Mouse (Mus musculus) lung, postnatal 10 days (tissue): ENCODE results near the gene BC029722.
"Not testable (repeated sequence)": the region's sequence is repeated elsewhere in the genome, so short reads cannot be mapped to it uniquely, and the experiment has no call there.

ENCODE experiments used
- DNase-seq: peaks from one replicate; pipeline ENCODE4 v3.0.0; 2021

The BC029722 gene

DNA sequence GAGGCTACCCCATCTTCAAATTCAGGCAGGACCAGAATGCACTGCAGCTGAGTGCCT, at the start of gene BC029722:
TSS of gene BC029722 (minus strand) at position 35 of the 57 bp plus-strand sequence.
- DNase-seq: no peak

DNA sequence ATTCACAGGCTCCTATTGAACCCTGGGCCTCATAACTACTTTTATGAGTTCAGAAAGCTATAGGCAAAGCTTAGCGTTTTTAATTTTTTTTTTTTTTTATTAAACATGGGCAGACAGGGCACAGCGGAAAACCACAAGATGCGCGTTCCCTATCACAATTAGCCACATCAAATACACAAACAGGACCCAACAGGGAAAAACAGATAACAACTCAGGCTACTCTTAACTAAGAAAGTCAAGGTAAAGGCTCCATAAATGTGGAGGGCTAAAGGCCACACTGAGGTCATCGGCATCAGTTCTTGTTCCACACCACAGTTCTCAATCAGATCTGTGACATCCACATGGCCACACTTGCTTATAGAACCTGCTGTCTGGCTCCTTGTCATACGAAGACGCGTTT, 49.1 kb upstream of the BC029722 start:
- no peak for DNase-seq

DNA sequence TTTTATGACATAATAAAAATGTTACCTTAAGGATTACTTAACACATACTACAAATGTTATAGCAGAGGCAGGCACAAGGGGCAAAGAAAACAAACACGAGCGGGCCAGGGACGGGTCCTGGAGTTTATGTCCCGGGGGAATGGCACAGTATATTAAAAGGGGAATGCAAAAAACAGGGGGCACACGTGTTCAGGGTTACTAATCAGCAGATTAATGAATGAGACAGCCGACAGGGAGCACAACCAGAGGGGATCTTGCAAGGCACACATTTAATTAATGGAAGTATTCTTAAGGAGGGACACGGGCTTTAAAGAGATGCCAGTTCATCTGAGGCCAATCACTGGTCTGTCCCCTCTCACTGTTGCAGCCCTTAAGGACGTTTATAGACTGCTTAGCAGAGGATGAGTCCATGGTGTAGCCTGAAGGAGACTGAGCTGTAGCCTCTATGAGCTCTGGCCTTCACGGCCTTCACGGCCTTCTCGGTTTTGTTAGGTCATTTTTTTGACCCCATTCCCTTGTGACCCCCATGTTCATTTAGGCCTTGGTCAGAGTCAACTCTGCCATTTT, 44.2 kb upstream of the BC029722 start:
- no peak for DNase-seq

DNA sequence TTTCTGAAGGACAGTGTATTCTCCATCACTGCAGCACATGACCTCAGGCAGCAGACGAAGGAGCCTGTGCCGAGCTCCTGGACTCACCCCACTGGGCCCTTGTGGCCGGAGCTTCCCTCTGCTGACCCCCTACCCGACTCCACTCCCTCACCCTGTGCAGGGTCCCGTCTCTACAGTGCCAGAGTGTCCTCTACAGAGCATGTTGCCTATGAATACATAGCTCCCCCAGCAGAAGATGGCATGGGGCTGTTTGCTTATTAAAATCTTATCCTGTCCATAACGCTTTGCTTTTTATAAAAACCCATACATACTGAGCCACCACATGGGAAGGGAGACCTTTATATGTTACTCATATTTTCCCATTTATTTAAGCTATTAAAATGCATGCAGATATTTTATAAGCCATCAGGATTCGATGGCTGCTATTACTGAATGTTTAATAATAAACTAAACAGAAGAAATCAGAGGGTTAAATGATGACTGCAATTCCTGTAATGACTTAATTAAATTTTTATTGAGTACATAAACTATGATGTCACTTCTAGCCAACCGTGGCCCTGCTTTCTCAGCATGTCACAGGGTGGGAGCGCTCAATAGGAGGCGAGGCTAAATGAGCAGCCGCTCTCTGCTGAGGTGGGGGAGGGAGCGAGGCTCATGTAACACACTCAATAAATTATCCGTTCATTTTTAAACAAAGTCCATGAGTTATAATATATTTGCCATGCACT, 43.5 kb upstream of the BC029722 start:
- DNase-seq: peak; percentile 55

DNA sequence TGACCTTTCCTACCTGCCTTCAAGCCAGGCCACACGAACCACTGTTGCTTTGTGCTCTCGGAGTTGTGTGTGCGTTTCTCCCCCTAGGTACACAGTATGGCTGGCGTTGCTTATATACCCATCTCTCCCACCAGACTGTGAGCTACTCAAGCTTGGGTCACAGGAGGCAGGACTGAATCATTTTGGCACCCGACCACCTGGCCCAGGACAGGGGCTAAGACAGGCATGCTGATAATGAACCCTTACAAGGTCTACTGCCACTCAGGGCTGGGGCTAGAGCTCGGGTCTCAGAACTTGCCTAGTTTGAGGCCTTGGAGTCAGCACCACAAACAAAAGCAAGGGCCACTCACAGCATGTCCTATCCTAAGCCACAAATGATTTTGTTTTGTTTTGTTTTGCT, 42.4 kb upstream of the BC029722 start:
- no peak for DNase-seq

DNA sequence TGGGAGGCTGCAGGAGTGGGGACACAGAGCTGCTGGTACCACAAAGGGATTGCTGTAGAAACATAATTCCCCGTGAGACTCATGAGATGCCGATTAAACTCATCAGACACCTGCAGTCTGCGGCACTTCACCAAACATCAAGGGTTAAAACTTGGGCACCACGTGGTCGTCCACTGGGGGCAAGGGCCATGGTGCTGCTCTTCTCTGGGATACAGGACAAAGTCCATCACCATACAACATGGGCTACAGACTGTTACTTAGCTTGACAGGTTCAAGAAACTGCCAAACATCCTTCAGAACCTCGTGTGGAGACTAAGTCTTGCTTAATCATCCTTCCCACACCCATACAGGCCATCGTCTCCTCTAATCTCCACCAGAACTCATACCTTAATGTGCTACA, 40.9 kb upstream of the BC029722 start:
- no peak for DNase-seq

DNA sequence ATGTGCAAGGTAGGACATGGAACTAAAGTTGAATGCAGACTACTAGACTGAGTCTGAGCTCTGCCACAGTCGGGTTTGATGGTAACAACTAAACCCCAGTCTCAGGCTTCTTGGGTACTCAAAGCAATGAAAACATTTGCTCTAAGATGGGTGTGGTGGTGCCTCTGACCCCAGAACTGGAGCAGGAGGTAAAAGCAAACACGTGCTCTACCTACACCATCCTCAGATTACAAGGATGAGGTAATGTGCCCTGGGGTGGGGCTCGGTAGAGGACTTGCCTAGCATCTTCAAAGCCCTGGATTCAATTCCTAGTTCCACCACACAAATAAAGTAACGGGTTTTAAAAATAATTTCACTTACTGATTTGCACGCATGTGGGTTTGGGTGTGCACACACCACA, 33.3 kb upstream of the BC029722 start:
- no peak for DNase-seq

DNA sequence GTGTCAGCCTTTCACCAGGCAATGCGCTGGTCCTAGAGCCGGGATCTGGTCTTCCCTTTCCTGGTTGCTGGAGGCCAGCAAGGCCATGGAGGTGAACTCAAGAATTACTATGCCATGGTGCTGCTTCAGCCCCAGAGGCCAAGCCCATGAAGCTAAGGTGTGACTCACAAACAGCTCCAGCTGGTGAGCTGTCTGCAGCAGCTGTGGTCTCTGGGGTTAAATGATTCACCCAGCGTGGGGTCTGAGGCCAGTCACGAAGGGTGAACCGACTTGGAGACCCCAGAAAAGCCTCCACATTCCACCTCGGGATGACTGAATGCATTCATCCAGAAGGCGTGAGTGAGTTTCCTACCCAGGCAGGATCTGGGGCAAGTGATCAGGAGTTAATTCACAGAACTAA, 30.9 kb upstream of the BC029722 start:
- DNase-seq: no peak

DNA sequence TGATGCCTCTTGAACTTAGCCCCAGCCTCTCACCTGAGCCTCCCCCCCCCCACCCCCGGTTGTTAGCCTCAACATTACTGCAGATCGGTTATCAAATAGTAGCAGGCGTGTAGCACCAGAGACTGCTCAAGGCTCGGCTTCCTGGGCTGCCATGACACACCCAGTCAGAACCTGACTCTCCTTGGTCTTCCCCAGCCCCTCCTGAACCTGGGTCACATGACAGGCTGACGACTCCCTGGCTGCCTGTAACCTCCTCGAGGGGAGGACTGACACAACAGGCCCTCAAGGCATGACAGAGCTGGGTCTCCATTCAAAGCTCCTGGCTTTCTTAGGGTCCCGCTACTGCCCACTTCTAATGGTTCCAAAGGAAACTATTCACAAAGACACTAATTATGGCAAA, 30.2 kb upstream of the BC029722 start:
- no peak for DNase-seq

DNA sequence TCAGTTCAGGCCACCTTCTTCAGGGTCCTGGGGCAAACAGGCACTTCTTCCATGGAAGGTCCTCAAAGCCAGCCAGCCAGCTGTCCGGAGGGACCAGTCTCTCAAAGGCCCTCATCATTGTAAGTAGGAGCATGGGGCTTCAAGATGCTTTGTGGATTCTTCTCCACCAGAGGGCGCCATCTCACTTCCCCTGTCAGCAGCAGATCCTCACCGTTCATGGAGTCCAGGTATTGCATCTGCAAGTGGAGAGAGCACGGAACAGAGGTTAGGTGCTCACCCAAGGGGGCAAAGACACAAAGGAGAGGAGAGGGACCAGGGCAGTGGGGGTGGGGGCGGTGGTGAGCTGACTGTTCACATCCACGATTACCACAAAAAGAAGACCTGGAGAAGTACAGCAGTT, 29.1 kb upstream of the BC029722 start:
- peak; percentile 86 for DNase-seq

DNA sequence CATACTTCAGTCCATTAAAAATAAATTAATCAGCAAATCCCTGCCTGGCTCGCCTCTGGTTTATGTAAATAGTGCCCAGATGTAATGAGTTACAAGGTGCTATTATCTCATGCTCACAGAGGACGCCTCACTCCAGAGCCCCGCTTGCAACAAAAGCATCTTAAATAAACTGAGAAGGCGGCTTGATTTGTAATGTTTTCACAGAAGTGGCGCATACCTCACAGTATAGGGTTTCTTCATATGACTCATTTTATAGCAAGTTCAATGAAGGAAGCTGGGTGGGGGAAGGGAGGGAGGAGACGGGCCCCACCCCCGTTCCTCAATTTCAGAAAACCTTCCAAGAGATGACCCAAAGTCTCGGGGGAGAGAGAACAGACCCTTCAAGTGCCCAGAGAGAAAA, 27.7 kb upstream of the BC029722 start:
- DNase-seq: no peak

DNA sequence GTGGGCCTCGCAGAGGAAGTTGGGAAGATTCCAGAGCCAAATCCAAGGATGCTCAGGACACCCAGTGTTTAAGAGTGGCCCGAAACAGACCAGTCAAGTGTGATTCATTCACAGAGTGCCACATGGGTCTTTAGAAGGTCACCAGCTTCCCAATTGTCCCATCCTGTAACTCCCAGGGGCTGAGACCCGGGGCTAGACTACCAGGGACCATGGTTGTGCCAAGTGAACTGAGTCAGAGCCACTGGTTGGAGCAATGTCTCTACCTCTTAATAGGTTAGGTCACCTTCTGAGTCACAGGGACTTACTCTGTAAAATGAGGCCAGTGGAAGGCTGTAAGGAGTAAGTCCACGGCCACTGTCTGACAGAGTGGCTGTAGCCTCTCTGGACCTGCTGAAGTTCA, 19.7 kb upstream of the BC029722 start:
- DNase-seq: no peak

DNA sequence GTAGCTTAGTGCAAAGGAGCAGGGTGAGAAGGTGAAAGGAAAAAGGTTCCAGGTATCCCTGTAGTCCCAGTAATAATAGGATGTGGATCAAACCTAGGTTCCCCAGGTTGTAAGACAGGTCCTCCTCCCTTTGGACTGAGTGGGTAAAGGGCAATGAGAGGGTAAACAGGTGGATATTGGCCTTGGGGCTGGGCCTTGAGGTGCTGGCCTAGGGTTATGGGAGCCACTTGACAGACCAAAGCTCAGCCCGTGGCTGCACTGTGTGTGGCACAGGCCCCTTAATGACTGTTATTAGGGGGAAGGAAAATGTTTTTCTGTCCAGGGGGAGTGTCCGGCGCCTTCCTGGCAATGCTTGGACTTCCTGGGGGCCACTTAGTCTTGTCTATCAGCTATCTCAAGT, 18.7 kb upstream of the BC029722 start:
- DNase-seq: no peak

DNA sequence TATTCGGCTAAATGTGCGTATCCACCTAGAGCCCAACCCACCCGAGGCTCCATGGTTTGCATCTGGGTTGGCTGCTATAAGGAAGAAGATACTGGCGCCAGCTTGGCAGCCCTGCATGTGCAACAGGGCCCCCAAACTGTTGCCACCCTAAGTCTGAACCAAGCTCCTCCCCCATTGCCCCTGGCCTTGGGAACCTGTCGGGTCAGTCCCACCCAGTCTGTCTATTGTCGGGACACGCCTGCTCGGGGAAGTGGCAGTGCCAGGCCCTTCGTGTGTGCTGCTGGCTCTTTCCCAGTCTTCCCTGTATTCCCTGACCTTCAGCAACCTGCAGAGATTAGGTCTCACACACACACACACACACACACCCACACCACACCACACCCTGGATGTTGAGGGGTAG, 15.5 kb upstream of the BC029722 start, which contains the start of gene Fam83c:
TSS of gene Fam83c (minus strand) at position 123 of the 400 bp plus-strand sequence.
- no peak for DNase-seq

DNA sequence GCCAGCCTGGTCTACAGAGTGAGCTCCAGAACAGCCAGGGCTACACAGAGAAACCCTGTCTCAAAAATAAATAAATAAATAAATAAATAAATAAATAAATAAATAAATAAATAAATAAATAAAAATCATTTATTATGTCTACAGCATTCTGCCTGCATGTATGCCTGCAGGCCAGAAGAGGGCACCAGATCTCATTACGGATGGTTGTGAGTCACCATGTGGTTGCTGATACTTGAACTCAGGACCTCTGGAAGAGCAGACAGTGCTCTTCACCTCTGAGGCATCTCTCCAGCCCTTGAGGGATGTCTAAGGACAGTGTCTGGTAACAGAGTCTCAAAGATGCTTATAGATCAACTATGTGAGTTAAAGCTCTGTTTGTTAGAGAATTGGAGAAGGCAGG, 12.9 kb upstream of the BC029722 start:
- not testable (repeated sequence) for DNase-seq

DNA sequence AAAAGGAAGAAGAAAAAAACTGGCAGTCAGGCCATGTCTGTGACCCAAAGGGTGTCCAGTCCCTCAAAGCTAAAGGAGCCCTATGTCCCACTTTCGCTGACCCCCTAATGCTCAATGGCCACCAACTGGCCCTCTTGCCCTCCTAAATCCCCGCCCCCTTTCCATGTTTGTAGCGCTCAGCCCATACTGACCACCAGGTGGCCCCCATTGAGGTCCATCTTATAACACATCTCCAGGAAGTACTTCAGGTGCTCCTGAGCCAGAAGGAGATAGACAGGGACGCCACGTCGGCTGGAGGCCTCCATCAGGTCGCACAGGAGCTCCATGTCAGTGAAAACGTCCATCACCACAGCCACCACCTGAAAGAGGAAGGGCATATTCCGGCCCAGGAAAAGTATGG, 12.1 kb upstream of the BC029722 start:
- DNase-seq: peak; percentile 40

DNA sequence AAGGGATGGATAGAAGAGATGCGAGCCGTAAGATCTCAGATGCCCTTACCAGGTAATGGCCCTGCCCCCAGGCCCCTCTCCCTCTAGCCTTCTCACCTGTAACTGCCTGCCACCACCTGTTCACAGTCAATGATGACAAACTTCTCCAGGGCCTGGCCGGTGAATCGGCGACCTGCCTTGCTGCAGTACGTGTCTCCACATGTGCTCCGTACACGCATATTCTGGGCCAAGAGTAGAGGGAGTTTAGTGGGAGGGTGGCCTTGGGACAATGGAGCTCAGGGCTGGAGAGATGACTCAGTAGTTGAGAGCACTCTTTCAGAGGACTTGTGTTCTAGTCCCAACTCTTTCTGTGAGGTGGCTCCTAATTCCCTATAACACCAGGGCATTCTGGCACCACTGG, 11.6 kb upstream of the BC029722 start:
- no peak for DNase-seq

DNA sequence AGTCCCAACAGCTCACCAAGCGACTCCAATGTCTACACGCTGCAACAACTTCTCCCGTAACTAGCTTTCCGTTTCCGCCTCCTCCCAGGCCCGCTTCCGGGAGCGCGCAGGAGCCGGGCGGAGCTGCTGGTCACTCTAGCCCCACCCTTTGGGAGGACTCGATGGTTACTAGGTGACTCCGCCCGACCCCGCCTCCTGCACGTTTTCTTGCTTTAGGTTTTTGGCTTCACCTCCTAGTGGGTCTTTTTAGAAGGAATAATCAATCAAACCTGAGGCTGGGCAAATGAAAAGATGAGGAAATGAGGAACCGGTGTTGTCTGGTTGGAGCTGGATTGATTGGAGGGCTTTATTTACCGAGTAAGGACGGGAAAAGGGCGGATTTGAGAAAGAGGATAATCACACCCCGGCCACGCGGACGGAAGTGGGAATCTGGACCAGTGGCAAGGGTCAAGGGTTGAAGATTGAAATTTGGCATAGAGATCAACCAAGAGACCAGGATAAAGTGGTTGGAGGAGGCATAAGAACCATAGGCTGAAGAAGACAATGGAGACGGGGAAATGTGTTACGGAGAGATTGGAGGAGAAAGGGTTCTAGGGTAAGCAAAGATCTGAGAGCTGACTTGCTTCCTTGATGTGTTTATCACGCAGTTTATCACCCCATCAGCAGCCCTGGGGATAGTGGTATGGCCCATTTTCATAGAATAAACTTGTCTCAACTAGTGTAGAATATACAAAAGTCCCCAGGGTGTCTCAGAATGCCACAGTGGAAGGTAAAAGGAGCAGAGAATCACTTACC, 7.6 kb upstream of the BC029722 start, which contains the start of gene Eif6:
TSS of gene Eif6 (minus strand) at position 296 of the 795 bp plus-strand sequence.
- DNase-seq: peak; percentile 95

DNA sequence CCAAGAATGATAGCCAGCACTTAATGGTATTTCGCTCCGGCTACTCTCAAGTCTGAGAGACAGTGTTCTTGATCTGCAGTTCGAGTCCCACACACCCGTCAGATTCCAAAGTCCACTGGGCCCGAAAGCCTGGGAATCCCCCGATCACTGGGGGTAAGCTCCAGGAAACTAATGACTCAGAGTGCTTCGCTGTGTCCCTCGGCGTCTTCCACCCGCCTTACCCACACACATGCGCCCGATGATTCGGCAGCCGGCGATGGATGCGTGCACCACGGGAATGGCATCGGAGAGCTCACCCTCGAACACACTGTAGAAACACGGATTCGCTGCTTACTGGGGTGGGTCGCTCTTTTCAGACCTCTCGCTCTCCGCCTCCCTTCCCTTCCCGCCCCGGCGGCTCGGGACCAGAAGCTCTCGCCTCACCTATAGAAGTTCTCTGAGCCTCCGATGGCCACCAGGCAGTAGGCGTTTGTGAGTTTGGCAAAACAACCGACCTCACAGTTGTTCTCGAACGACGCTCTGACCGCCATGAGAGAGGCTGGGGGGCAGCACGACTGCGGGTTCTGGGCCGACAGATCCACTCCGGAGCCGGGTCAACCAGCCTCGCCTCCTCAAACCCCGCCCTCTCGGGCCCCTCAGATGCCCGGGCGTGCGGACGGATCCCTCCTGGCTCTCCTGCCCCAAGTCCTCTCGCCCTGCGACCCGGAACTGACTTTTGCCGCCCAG, 6.8 kb upstream of the BC029722 start:
- no peak for DNase-seq

DNA sequence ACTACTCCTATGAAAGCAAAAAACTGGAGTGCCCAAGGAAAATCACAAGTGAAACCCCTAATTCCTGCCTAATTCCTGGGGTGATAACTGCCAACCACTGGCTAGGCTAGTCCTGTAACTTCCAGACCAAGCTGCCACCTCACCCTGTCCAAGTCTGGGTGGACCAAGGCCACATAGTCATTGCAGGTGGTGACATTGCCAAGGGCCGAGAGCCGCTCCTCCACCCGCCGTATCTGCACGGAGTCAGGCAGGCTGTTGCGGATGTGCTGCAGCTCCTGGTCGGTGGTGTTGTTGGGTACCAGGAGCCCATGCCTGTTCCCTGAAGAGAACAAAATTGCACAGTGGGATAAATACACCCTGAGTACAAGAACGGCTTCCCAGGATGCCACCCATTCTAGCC, 4.5 kb upstream of the BC029722 start:
- DNase-seq: no peak

DNA sequence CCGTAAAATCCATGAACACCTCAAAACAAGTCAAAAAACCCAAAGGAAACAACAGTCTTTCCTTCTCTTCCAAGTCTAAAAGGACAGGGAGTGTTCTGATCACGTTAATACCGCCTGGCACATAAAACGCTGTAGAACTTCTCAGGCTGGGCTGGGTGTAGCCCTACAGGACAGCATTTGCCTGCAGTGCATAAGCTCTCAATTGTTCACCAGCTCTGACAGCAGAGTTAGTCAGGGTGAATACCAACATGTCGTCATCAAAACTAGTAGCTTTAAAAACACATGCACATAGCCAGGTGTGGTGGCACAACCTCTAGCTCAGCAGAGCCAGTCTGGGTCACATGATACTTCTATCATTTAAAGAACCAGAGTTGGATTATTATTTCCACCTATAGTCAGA, 1.6 kb upstream of the BC029722 start:
- DNase-seq: no peak

DNA sequence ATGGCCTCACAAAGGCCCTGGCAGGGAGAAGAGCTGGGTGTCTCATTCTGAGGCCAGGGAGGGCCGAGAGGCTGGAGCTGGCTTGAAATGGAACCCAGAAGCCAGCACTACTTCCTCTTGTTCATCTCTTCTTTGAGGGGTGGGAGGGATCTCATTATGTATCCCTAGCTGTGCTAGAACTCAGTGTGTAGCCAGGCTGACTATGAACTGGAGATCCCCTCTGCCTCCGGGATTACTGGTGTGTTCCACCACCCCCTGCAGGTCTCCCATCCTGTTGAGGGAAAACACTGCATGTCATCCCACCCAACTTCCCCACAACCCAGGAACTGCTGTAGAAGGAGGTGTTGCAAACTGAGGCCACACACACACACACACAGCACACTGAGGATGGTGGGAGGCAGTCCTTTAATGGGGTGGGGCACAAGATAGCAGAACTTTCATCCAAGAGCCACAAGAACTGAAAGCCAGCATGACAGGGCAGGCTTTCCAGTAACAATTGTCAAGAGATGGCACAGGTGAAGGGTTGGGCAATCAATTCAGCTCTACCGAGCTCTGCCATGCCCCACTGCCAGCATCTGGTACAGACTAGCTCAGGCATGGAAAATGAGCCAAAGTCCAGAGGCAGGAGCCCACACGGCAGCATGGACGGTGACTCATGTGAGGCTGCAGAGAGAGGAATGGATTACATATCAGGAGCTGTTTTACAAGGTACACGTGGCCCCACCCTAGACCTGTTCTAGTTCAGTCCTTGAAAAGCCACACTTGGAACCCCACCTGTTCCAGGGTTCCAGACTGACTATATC, 424 bp upstream of the BC029722 start:
- DNase-seq: no peak
